Mouse (Mus musculus) brain, embryonic 14.5 days (tissue): ENCODE results near the gene 4933427I04Rik.

Source experiments
- CTCF ChIP-seq: fragments of 200-500 bp; IDR thresholded peaks from 2 replicates; pipeline ENCODE4 v1.5.1; 2012; ENCODE audit warnings: inconsistent platforms, mild to moderate bottlenecking, moderate library complexity, borderline replicate concordance; ENCODE audit not compliant: insufficient read depth, insufficient read length; ENCODE audit errors: extremely low read depth
- POLR2A ChIP-seq: fragments of 200-500 bp; IDR thresholded peaks from 2 replicates; pipeline ENCODE4 v1.6.1; 2012; ENCODE audit warnings: mild to moderate bottlenecking, inconsistent platforms, borderline replicate concordance; ENCODE audit not compliant: poor library complexity, insufficient read depth, insufficient read length, severe bottlenecking; ENCODE audit errors: extremely low read depth

GRCm38 (mm10) chr4:123814030-123814501 lies 45.4 kb upstream of the 4933427I04Rik start:
- TF ChIP-seq POLR2A (no peak), CTCF (no peak)
